Mouse (Mus musculus): Measurements from ENCODE around the gene Dpp6. TPM values are rescaled to one million over a fixed set of nuclear protein-coding genes. Genes with fewer than 3 reads are reported as not detected.

The Dpp6 gene
- total and polyA plus RNA-seq, 3 experiments, result not detected

DNA sequence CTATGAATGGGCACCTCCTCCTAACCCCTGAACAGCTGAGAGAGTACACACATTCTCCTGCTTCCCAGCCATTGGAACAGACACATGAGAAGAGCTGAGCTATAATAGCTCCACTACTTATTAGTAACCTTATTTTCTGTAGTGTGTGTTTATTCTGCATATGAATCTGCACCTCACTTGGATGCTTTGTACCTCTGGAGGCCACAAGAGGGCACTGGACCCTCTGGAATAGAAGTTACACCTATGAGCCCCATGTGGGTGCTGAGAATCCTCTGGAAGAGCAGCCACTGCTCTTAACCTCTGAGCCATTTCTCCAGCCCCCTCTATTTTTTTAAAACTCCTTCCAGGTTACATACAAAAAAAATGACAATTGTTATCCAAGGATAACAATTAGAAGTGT lies 888.0 kb downstream of the Dpp6 start:
- H3K27ac ChIP-seq (ENCODE audit: control insufficient read depth, low read depth, low read length), result no peak overlapping the region
- H3K36me3 ChIP-seq (ENCODE audit: control insufficient read depth in 1 of 2, insufficient read depth in 2 of 2, low read length in 2 of 2), result peaks cover 0 to 27% of the 10 kb centered on the region in 2 experiments; a peak in 2 of 4 replicates
- no peaks in the 10 kb centered on the region for H3K27me3 ChIP-seq (ENCODE audit: control insufficient read depth in 1 of 2, insufficient read depth in 2 of 2, low read length in 2 of 2)
- H3K79me2 ChIP-seq (ENCODE audit: control insufficient read depth, insufficient read depth, low read length, poor library complexity), result no peaks in the 10 kb centered on the region
- H3K4me3 ChIP-seq (ENCODE audit: control insufficient read depth in 1 of 2, insufficient read depth in 1 of 2, low read depth in 2 of 2, low read length in 2 of 2), result no peak overlapping the region
- no peak for TF ChIP-seq SIN3A (IDR thresholded peaks at IDR 0.05; ENCODE audit: low read length)
- no peak for TF ChIP-seq ZMIZ1 (IDR thresholded peaks at IDR 0.05; ENCODE audit: low read depth, low read length)
- TF ChIP-seq RAD21 (IDR thresholded peaks at IDR 0.05; ENCODE audit: low read depth, low read length), result peak; percentile 43
- peak; percentile 24 to 57 (median 54); a peak in 5 of 6 replicates for TF ChIP-seq CTCF (IDR thresholded peaks at IDR 0.05 in 2 of 3, conservative IDR thresholded peaks at IDR 0.05 in 1 of 3; ENCODE audit: control insufficient read depth in 1 of 3, insufficient read depth in 1 of 3, low read depth in 2 of 3, low read length in 3 of 3, poor library complexity in 1 of 3, severe bottlenecking in 1 of 3)
- TF ChIP-seq SMC3 (IDR thresholded peaks at IDR 0.05; ENCODE audit: low read depth, low read length), result peak; percentile 45
- no peaks in the 10 kb centered on the region for H3K9me3 ChIP-seq (replicated peaks; ENCODE audit: insufficient read depth, low read length)
- H3K9ac ChIP-seq (ENCODE audit: control insufficient read depth, low read depth, low read length, poor library complexity, severe bottlenecking), result no peak overlapping the region
- DNase-seq (ENCODE audit: low read depth, low spot score), result peak; percentile 23
- peaks cover 6 to 39% of the 10 kb centered on the region in 2 experiments for H3K4me1 ChIP-seq (ENCODE audit: control insufficient read depth in 1 of 2, insufficient read depth in 2 of 2, low read length in 2 of 2)

DNA sequence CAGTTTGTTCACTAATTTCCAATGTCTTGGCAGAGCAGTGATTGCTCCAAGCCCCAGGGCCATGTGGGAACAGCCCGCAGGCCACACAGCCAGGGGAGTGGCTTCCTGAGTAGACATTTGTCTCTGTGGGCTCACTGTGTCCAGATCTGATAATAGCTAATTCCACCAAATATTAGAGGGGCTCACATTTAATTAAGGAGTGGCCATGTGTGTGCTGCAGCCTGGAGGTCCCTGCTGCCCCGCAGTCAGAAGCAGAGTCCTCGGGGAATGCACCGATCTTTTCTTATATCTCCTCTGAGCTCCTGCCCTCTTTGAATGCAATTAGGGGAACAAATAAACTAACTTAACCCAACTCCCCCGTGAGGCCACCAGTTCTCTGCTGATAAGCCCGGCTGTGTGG lies 889.5 kb downstream of the Dpp6 start:
- Histone ChIP-seq H3K27me3 (ENCODE audit: control insufficient read depth in 1 of 2, insufficient read depth in 2 of 2, low read length in 2 of 2) (no peaks in the 10 kb centered on the region), H3K36me3 (ENCODE audit: control insufficient read depth in 1 of 2, insufficient read depth in 2 of 2, low read length in 2 of 2) (peaks cover 0 to 27% of the 10 kb centered on the region in 2 experiments; a peak in 2 of 4 replicates), H3K79me2 (ENCODE audit: control insufficient read depth, insufficient read depth, low read length, poor library complexity) (no peaks in the 10 kb centered on the region), H3K4me1 (ENCODE audit: control insufficient read depth in 1 of 2, insufficient read depth in 2 of 2, low read length in 2 of 2) (peaks cover 6 to 40% of the 10 kb centered on the region in 2 experiments), H3K27ac (ENCODE audit: control insufficient read depth, low read depth, low read length) (no peak overlapping the region), H3K9me3 (replicated peaks; ENCODE audit: insufficient read depth, low read length) (no peaks in the 10 kb centered on the region), H3K9ac (ENCODE audit: control insufficient read depth, low read depth, low read length, poor library complexity, severe bottlenecking) (no peak overlapping the region), H3K4me3 (ENCODE audit: control insufficient read depth in 1 of 2, insufficient read depth in 1 of 2, low read depth in 2 of 2, low read length in 2 of 2) (no peak overlapping the region)
- TF ChIP-seq MAFK (IDR thresholded peaks at IDR 0.05; ENCODE audit: borderline replicate concordance, low read depth, low read length), result no peak
- no peak for TF ChIP-seq KAT2A (conservative IDR thresholded peaks at IDR 0.05; ENCODE audit: low read depth, low read length)
- no peak for TF ChIP-seq SIN3A (IDR thresholded peaks at IDR 0.05; ENCODE audit: low read length)
- no peak for TF ChIP-seq POLR2AphosphoS2 (IDR thresholded peaks at IDR 0.05; ENCODE audit: low read length)
- TF ChIP-seq GATA1 (IDR thresholded peaks at IDR 0.05; ENCODE audit: low read depth, low read length), result no peak
- TF ChIP-seq TAL1 (IDR thresholded peaks at IDR 0.05; ENCODE audit: low read length), result no peak
- TF ChIP-seq TBP (IDR thresholded peaks at IDR 0.05; ENCODE audit: low read depth, low read length), result no peak
- no peak for TF ChIP-seq SMC3 (IDR thresholded peaks at IDR 0.05; ENCODE audit: low read depth, low read length)
- peak; percentile 24 for DNase-seq (ENCODE audit: low read depth, low spot score)

DNA sequence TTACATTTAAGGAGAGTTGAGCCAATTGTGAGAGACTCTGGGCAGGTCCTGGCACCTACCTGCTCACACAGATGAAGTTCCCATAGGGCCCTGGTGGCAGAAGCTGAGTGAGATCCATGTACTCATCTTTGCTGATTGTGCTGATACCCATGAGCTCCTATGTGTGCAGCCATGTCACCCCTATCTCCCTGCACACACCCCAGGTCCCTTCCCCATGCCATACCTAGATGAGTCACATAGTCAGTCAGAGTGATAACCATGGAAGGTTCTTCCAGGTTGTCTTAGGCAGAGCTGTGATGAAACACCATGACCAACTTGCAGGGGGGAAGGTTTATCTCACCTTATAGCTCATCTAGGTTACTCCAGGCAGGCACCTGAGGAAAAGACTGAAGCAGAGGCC lies 890.3 kb downstream of the Dpp6 start:
- no peaks in the 10 kb centered on the region for H3K79me2 ChIP-seq (ENCODE audit: control insufficient read depth, insufficient read depth, low read length, poor library complexity)
- no peak overlapping the region for H3K9ac ChIP-seq (ENCODE audit: control insufficient read depth, low read depth, low read length, poor library complexity, severe bottlenecking)
- H3K9me3 ChIP-seq (replicated peaks; ENCODE audit: insufficient read depth, low read length), result no peaks in the 10 kb centered on the region
- peaks cover 6 to 40% of the 10 kb centered on the region in 2 experiments for H3K4me1 ChIP-seq (ENCODE audit: control insufficient read depth in 1 of 2, insufficient read depth in 2 of 2, low read length in 2 of 2)
- H3K27ac ChIP-seq (ENCODE audit: control insufficient read depth, low read depth, low read length), result no peak overlapping the region
- TF ChIP-seq ZNF384 (IDR thresholded peaks at IDR 0.05; ENCODE audit: low read depth, low read length) (no peak), NRF1 (IDR thresholded peaks at IDR 0.05; ENCODE audit: insufficient read depth, low read depth, low read length, poor library complexity, severe bottlenecking) (no peak), MAX (IDR thresholded peaks at IDR 0.05; ENCODE audit: low read length) (no peak), ETS1 (IDR thresholded peaks at IDR 0.05; ENCODE audit: low read depth, low read length) (no peak), GATA1 (IDR thresholded peaks at IDR 0.05; ENCODE audit: low read depth, low read length) (no peak)
- H3K36me3 ChIP-seq (ENCODE audit: control insufficient read depth in 1 of 2, insufficient read depth in 2 of 2, low read length in 2 of 2), result peaks cover 0 to 27% of the 10 kb centered on the region in 2 experiments; a peak in 2 of 4 replicates
- no peaks in the 10 kb centered on the region for H3K27me3 ChIP-seq (ENCODE audit: control insufficient read depth in 1 of 2, insufficient read depth in 2 of 2, low read length in 2 of 2)
- DNase-seq (ENCODE audit: low read depth, low spot score), result peak; percentile 31
- H3K4me3 ChIP-seq (ENCODE audit: control insufficient read depth in 1 of 2, insufficient read depth in 1 of 2, low read depth in 2 of 2, low read length in 2 of 2), result no peak overlapping the region

Measured in MEL (cell line).